Mouse (Mus musculus): ENCODE results near the gene Lca5l.

The Lca5l gene

GRCm38 (mm10) chr16:96114729-96115128 is 77.3 kb downstream of the Lca5l start:
- no peak for DNase-seq (ENCODE audit: extremely low spot score)

- no peak for DNase-seq (ENCODE audit: extremely low spot score)
Observed at GRCm38 (mm10) chr16:96112769-96113168, 79.3 kb downstream of the Lca5l start.

- no peak for DNase-seq (ENCODE audit: extremely low spot score)
Observed at GRCm38 (mm10) chr16:96110655-96111345, 81.3 kb downstream of the Lca5l start.

- DNase-seq (ENCODE audit: extremely low spot score): no peak
Observed at GRCm38 (mm10) chr16:96109673-96110072, 82.4 kb downstream of the Lca5l start.

Measured in embryo, embryonic 9.5 days (tissue).